8 mouse cellular contexts compared by ENCODE assay signal in genomic region chr17:31072872-31073271, GRCm38 (mm10). TPM values are rescaled to one million over a fixed set of nuclear protein-coding genes. Genes with fewer than 3 reads are reported as not detected.
DNase-seq lines count a peak whose midpoint lies in the region; ATAC-seq and TF ChIP-seq lines count a peak whose summit lies in the region.

No protein-coding gene starts in this region.

- peak overlapping the region; percentile 86 for H3K27ac ChIP-seq in heart, embryonic 13.5 days (replicated peaks)
- peak overlapping the region; percentile 24 for H3K27ac ChIP-seq in cortical plate, adult 2 months (ENCODE audit: insufficient read depth, low read length)
- H3K27ac ChIP-seq in hindbrain, embryonic 10.5 days = peak overlapping the region; percentile 78
- peak overlapping the region; percentile 77 for H3K27ac ChIP-seq in midbrain, embryonic 10.5 days (replicated peaks)

- ATAC-seq in heart, embryonic 13.5 days (ENCODE audit: extremely low read depth, insufficient number of reproducible peaks, low FRiP score, low TSS enrichment) = no peak

- H3K4me1 ChIP-seq in heart, embryonic 13.5 days = peaks cover 83% of the 10 kb centered on the region
- peaks cover 9% of the 10 kb centered on the region for H3K4me1 ChIP-seq in cortical plate, adult 2 months (ENCODE audit: control insufficient read depth, insufficient read depth, low read length)
- H3K4me1 ChIP-seq in hindbrain, embryonic 10.5 days (replicated peaks) = peaks cover 84% of the 10 kb centered on the region
- peaks cover 63% of the 10 kb centered on the region for H3K4me1 ChIP-seq in midbrain, embryonic 10.5 days

- peak overlapping the region; percentile 63 for H3K4me2 ChIP-seq in heart, embryonic 13.5 days

- no peaks in the 10 kb centered on the region for H3K27me3 ChIP-seq in heart, embryonic 13.5 days (replicated peaks)
- no peaks in the 10 kb centered on the region; the same call in 1 of the 2 replicates for H3K27me3 ChIP-seq in hindbrain, embryonic 10.5 days (ENCODE audit: insufficient read depth, poor library complexity, severe bottlenecking)
- peaks cover 14% of the 10 kb centered on the region; the same call in 1 of the 2 replicates for H3K27me3 ChIP-seq in midbrain, embryonic 10.5 days (ENCODE audit: low read depth, poor library complexity, severe bottlenecking)

- peak overlapping the region; percentile 64 for H3K9ac ChIP-seq in heart, embryonic 13.5 days

- no peak for TF ChIP-seq CTCF in cortical plate, adult 2 months (IDR thresholded peaks at IDR 0.05; ENCODE audit: extremely low read depth, insufficient read depth, low read length)

- peak overlapping the region; percentile 32 for H3K4me3 ChIP-seq in heart, embryonic 13.5 days
- H3K4me3 ChIP-seq in cortical plate, adult 2 months (ENCODE audit: insufficient read depth, low read length) = 0 out of 2 replicates have a peak overlapping the region, but pooled peaks have one; percentile 5
- H3K4me3 ChIP-seq in hindbrain, embryonic 10.5 days = peak overlapping the region; percentile 46
- H3K4me3 ChIP-seq in midbrain, embryonic 10.5 days = peak overlapping the region; percentile 50

- no peak for DNase-seq in heart, adult 9 months (ENCODE audit: low spot score in 2 of 2)
- no peak for DNase-seq in hindbrain, embryonic 10.5 days (ENCODE audit: low spot score)
- no peak for DNase-seq in midbrain, embryonic 10.5 days (ENCODE audit: low spot score)
- DNase-seq in right cerebral cortex, adult 2 months (ENCODE audit: low spot score in 2 of 2) = no peak
- no peak for DNase-seq in spleen, postnatal 10 days (ENCODE audit: low spot score in 2 of 2)
- DNase-seq in ovary, postnatal 10 days (ENCODE audit: low spot score) = no peak

- 71% methylated on average over 4 of the region's 4 CpGs for WGBS in heart, embryonic 13.5 days
- whole genome bisulfite sequencing in hindbrain, embryonic 10.5 days = 56% methylated on average over 4 of the region's 4 CpGs
- WGBS in midbrain, embryonic 10.5 days = 60% methylated on average over 4 of the region's 4 CpGs

- H3K36me3 ChIP-seq in heart, embryonic 13.5 days = no peaks in the 10 kb centered on the region
- H3K36me3 ChIP-seq in hindbrain, embryonic 10.5 days = no peaks in the 10 kb centered on the region
- H3K36me3 ChIP-seq in midbrain, embryonic 10.5 days = no peaks in the 10 kb centered on the region

- no peaks in the 10 kb centered on the region for H3K9me3 ChIP-seq in heart, embryonic 13.5 days
- H3K9me3 ChIP-seq in hindbrain, embryonic 10.5 days = no peaks in the 10 kb centered on the region
- H3K9me3 ChIP-seq in midbrain, embryonic 10.5 days (replicated peaks) = no peaks in the 10 kb centered on the region

- TF ChIP-seq POLR2A in cortical plate, adult 2 months (IDR thresholded peaks at IDR 0.05; ENCODE audit: extremely low read depth, insufficient read depth, low read length) = no peak

RNA-seq across cellular contexts. Expression of gene Abcg1, which starts 15.4 kb away (rescaled TPM):
- polyA plus RNA-seq in heart, embryonic 13.5 days (2015; fragmentation: Nextera tagmentation; extraction: Ambion mirVana) = 7.7 and 8.2 TPM in 2 replicates
- polyA plus RNA-seq in cortical plate, adult 2 months (2012; rRNA removed) = 27.8 and 29.8 TPM in 2 replicates
- 6.9 and 9.7 TPM in 2 replicates for polyA plus RNA-seq in hindbrain, embryonic 10.5 days (2016; fragmentation: Nextera tagmentation; extraction: Ambion mirVana)
- polyA plus RNA-seq in midbrain, embryonic 10.5 days (2016; fragmentation: Nextera tagmentation; extraction: Ambion mirVana) = 5.8 and 9.0 TPM in 2 replicates

RNA-seq across cellular contexts. Expression of gene Tff3, which starts 56.6 kb away (rescaled TPM):
- polyA plus RNA-seq in heart, embryonic 13.5 days (2015; fragmentation: Nextera tagmentation; extraction: Ambion mirVana) = not detected in 2 replicates
- not detected in 2 replicates for polyA plus RNA-seq in cortical plate, adult 2 months (2012; rRNA removed)
- polyA plus RNA-seq in hindbrain, embryonic 10.5 days (2016; fragmentation: Nextera tagmentation; extraction: Ambion mirVana) = 1.1 TPM in 1 of 2 replicates, not detected in the other
- polyA plus RNA-seq in midbrain, embryonic 10.5 days (2016; fragmentation: Nextera tagmentation; extraction: Ambion mirVana) = 1.2 TPM in 1 of 2 replicates, not detected in the other

Comparison
In these comparisons a context has a peak if more than half of its experiments do, and no peak if none do; other contexts are left out.
1. H3K27ac ChIP-seq: peak in every context shown above with its lines; median percentile 86 in heart, embryonic 13.5 days; 78 in hindbrain, embryonic 10.5 days; 77 in midbrain, embryonic 10.5 days; 24 in cortical plate, adult 2 months.